Mouse (Mus musculus) liver, embryonic 14.5 days (tissue): ENCODE results near the gene Ptk7.

Experiments
- CTCF ChIP-seq: IDR thresholded peaks from 2 replicates; pipeline ENCODE4 v1.5.1; 2016; ENCODE audit warnings: antibody characterized with exemption, low read depth, control low read depth
- EP300 ChIP-seq: IDR thresholded peaks from 2 replicates; pipeline ENCODE4 v1.6.1; 2016; ENCODE audit warnings: antibody characterized with exemption, low read depth

DNA sequence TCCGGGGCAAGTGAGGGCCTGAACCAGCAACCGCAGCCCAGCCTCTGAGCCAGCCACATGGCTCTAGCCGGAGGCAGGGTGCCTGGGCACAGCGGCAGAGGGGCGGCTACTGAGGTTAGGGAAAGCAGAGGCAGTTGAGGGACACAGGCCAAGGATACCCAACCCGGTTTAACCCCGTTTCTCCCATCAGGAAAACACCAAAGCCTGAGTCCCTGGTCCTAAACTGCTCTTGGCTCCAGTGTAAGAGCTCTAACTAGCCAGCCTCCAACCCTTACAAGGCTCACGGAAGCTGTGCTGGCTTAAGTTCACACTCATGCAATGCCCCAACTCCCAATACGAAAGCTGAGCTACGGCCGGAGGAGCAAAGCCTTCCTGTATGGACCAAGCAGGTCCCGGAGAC lies 4.7 kb downstream of the Ptk7 start:
- no peak for TF ChIP-seq EP300
- no peak for TF ChIP-seq CTCF
